Mouse (Mus musculus): ENCODE data around the gene Gm49337.
"Not testable (repeated sequence)": the region's sequence is repeated elsewhere in the genome, so short reads cannot be mapped to it uniquely, and the experiment has no call there.

GRCm38 (mm10) chr4:116217661-116218060 lies 44.5 kb downstream of the Gm49337 start:
- TF ChIP-seq MAFK (IDR thresholded peaks at IDR 0.05; ENCODE audit: borderline replicate concordance, low read depth, low read length); POLR2AphosphoS2 (IDR thresholded peaks at IDR 0.05; ENCODE audit: low read length); CTCF (IDR thresholded peaks at IDR 0.05 in 2 of 3, conservative IDR thresholded peaks at IDR 0.05 in 1 of 3; ENCODE audit: control insufficient read depth in 1 of 3, insufficient read depth in 1 of 3, low read depth in 2 of 3, low read length in 3 of 3, poor library complexity in 1 of 3, severe bottlenecking in 1 of 3); POLR2A (IDR thresholded peaks at IDR 0.05; ENCODE audit: control insufficient read depth in 1 of 2, insufficient read depth in 1 of 2, low read depth in 1 of 2, low read length in 2 of 2, poor library complexity in 1 of 2); UBTF (IDR thresholded peaks at IDR 0.05; ENCODE audit: borderline replicate concordance, insufficient read depth, low read depth, low read length); CHD1 (IDR thresholded peaks at IDR 0.05; ENCODE audit: low read depth, low read length): not testable (repeated sequence)
